Mouse (Mus musculus) testis, adult 2 months (tissue): Measurements from ENCODE around the gene Ipcef1. TPM values are rescaled to one million over a fixed set of nuclear protein-coding genes. Genes with fewer than 3 reads are reported as not detected.

Experiments
- H3K27ac ChIP-seq: fragments of 200-500 bp; 2 replicates; pipeline ENCODE4 v1.5.1; 2012; ENCODE audit warnings: low read depth, low read length; ENCODE audit not compliant: control insufficient read depth, insufficient read depth
- H3K27me3 ChIP-seq: fragments of 200-500 bp; 2 replicates; pipeline ENCODE4 v1.6.1; 2012; ENCODE audit warnings: mild to moderate bottlenecking, low read length, moderate library complexity; ENCODE audit not compliant: control insufficient read depth, insufficient read depth
- H3K36me3 ChIP-seq: fragments of 200-500 bp; 2 replicates; pipeline ENCODE4 v1.6.1; 2012; ENCODE audit warnings: mild to moderate bottlenecking, low read length; ENCODE audit not compliant: control insufficient read depth, insufficient read depth
- H3K4me1 ChIP-seq: fragments of 200-500 bp; 2 replicates; pipeline ENCODE4 v1.6.1; 2012; ENCODE audit warnings: low read length; ENCODE audit not compliant: control insufficient read depth, insufficient read depth
- H3K4me3 ChIP-seq: fragments of 200-500 bp; 2 replicates; pipeline ENCODE4 v1.5.1; 2012; ENCODE audit warnings: low read depth, mild to moderate bottlenecking, low read length, moderate library complexity, mixed read lengths; ENCODE audit not compliant: control insufficient read depth
- CTCF ChIP-seq: fragments of 200-500 bp; IDR thresholded peaks from 2 replicates; pipeline ENCODE4 v1.5.1; 2012; ENCODE audit warnings: low read depth, mild to moderate bottlenecking, inconsistent platforms, low read length, moderate library complexity; ENCODE audit not compliant: control insufficient read depth, insufficient read depth, insufficient replicate concordance
- POLR2A ChIP-seq: fragments of 200-500 bp; IDR thresholded peaks from 2 replicates; pipeline ENCODE4 v1.6.1; 2012; ENCODE audit warnings: low read depth, mild to moderate bottlenecking, inconsistent platforms, low read length, moderate library complexity; ENCODE audit not compliant: control insufficient read depth
- polyA plus RNA-seq: library from polyadenylated mRNA; depleted of rRNA; stranded (reverse); fragments of >200 nt; gene quantifications from 2 replicates; pipeline ENCODE4 v1.2.3, GENCODE M21; 2012; rRNA removed

Ipcef1 gene
- polyA plus RNA-seq, 1 experiment: not detected

GRCm38 (mm10) chr10:6846283-6846682, 206.0 kb downstream of the Ipcef1 start:
- Histone ChIP-seq H3K27ac (no peak overlapping the region), H3K4me1 (no peaks in the 10 kb centered on the region), H3K4me3 (no peak overlapping the region), H3K36me3 (no peaks in the 10 kb centered on the region), H3K27me3 (no peaks in the 10 kb centered on the region)
- TF ChIP-seq CTCF (no peak), POLR2A (no peak)

DNA sequence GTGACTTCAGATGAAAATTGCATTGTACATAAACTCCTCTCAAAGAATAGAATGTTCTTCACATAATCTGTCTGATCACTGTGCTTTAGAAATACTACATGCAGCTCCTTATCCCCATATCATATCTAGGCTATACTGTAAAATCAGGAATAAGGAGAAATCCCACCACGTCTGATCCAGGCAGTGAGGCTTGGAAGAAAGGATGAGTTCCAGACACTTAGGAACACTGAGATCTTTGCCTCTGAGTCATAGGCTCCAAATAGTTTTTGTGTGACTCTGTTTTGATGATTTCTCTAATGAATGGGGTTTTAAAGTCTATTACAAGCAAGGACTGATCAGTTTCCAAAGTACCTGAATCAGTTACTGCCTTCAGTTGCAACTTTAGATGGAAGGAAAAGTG, 210.1 kb downstream of the Ipcef1 start:
- Histone ChIP-seq H3K4me3 (no peak overlapping the region), H3K27me3 (no peaks in the 10 kb centered on the region), H3K36me3 (no peaks in the 10 kb centered on the region), H3K4me1 (no peaks in the 10 kb centered on the region), H3K27ac (no peak overlapping the region)
- no peak for TF ChIP-seq CTCF
- no peak for TF ChIP-seq POLR2A

Other genes with a start within 250 kb of the Ipcef1 start
- 5.3 and 5.6 TPM in 2 replicates for gene Cnksr3, start 159.8 kb upstream of the Ipcef1 start, polyA plus RNA-seq